Mouse (Mus musculus): Measurements from ENCODE around the gene Abcc4.

- TF ChIP-seq POLR2A (IDR thresholded peaks at IDR 0.05; ENCODE audit: borderline replicate concordance, control insufficient read depth, low read depth, low read length) (no peak), CTCF (IDR thresholded peaks at IDR 0.05; ENCODE audit: control insufficient read depth, insufficient read depth, low read length) (no peak)
Measured at GRCm38 (mm10) chr14:118464401-118464800, 241.6 kb downstream of the Abcc4 start.
